Mouse (Mus musculus) megakaryocyte, embryonic 14.5 days (primary cell): ENCODE results near the gene Gjb5.

ENCODE experiments used
- FLI1 ChIP-seq: IDR thresholded peaks from 2 replicates; pipeline ENCODE4 v1.6.1; 2012; ENCODE audit warnings: low read length, inconsistent platforms, mixed read lengths
- GATA1 ChIP-seq: IDR thresholded peaks from 3 replicates; pipeline ENCODE4 v1.6.1; 2012; ENCODE audit warnings: mixed read lengths, low read length, inconsistent platforms, borderline replicate concordance

- TF ChIP-seq GATA1, result no peak
- TF ChIP-seq FLI1, result no peak
Measured at GRCm38 (mm10) chr4:127328378-127328777, 29.6 kb downstream of the Gjb5 start.
